Mouse (Mus musculus) hindbrain, embryonic 13.5 days (tissue): ENCODE data around the gene Hgd. TPM values are rescaled to one million over a fixed set of nuclear protein-coding genes. Genes with fewer than 3 reads are reported as not detected.

ENCODE experiments used
- ATAC-seq: fragments of 200-750 bp; cut with Nextera tagmentation; 2 replicates; pipeline ENCODE4 v1.8.0; 2017; ENCODE audit warnings: moderate TSS enrichment; ENCODE audit not compliant: low FRiP score
- H3K27ac ChIP-seq: fragments of 300-500 bp; sonication (generic); 2 replicates; pipeline ENCODE4 v1.5.1; 2015; ENCODE audit warnings: inconsistent platforms, mild to moderate bottlenecking, moderate library complexity
- H3K27me3 ChIP-seq: fragments of 300-500 bp; sonication (generic); 2 replicates; pipeline ENCODE4 v1.6.1; 2015; ENCODE audit warnings: mild to moderate bottlenecking, inconsistent platforms
- H3K36me3 ChIP-seq: fragments of 300-500 bp; sonication (generic); 2 replicates; pipeline ENCODE4 v1.6.1; 2015; ENCODE audit warnings: mild to moderate bottlenecking, inconsistent platforms
- H3K4me1 ChIP-seq: fragments of 300-500 bp; sonication (generic); replicated peaks from 2 replicates; pipeline ENCODE4 v1.6.1; 2015; ENCODE audit warnings: inconsistent platforms
- H3K4me2 ChIP-seq: fragments of 300-500 bp; sonication (generic); 2 replicates; pipeline ENCODE4 v1.6.1; 2015; ENCODE audit warnings: inconsistent platforms, mild to moderate bottlenecking, moderate library complexity
- H3K4me3 ChIP-seq: fragments of 300-500 bp; sonication (generic); 2 replicates; pipeline ENCODE4 v1.5.1; 2015; ENCODE audit warnings: mild to moderate bottlenecking, inconsistent platforms
- H3K9ac ChIP-seq: fragments of 300-500 bp; sonication (generic); 2 replicates; pipeline ENCODE4 v1.6.1; 2015; ENCODE audit warnings: mild to moderate bottlenecking, inconsistent platforms
- H3K9me3 ChIP-seq: fragments of 300-500 bp; sonication (generic); 2 replicates; pipeline ENCODE4 v1.6.1; 2016; ENCODE audit warnings: inconsistent platforms
- WGBS: fragments of 180-500 bp; shearing (Covaris S2); methylation state at CpG from one replicate; pipeline ENCODE4 v1.1.7; 2015; 5-methylcytosine and 5-hydroxymethylcytosine counted together
- polyA plus RNA-seq: library from polyadenylated mRNA; unstranded; fragments of >200 nt; fragmentation: Nextera tagmentation; extraction: Ambion mirVana; gene quantifications from 2 replicates; pipeline ENCODE4 v1.2.1, GENCODE M21; 2015

The Hgd gene
- polyA plus RNA-seq, result 0.22 TPM in 1 of 2 replicates, not detected in the other

GRCm38 (mm10) chr16:37579994-37580393 lies at the start of gene Hgd:
TSS of gene Hgd (plus strand) at chr16:37580153.
- H3K36me3 ChIP-seq, result no peaks in the 10 kb centered on the region
- ATAC-seq, result no peak
- 76% methylated on average over 4 of the region's 4 CpGs for WGBS

GRCm38 (mm10) chr16:37530170-37530569 lies 49.8 kb upstream of the Hgd start:
- H3K4me3 ChIP-seq, result no peak overlapping the region
- peaks cover 27% of the 10 kb centered on the region for H3K4me1 ChIP-seq
- no peak for ATAC-seq
- no peak overlapping the region for H3K9ac ChIP-seq
- H3K9me3 ChIP-seq, result no peaks in the 10 kb centered on the region
- WGBS, result 87% methylated on average over 6 of the region's 6 CpGs
- H3K27me3 ChIP-seq, result no peaks in the 10 kb centered on the region
- H3K27ac ChIP-seq, result no peak overlapping the region
- no peak overlapping the region for H3K4me2 ChIP-seq
- H3K36me3 ChIP-seq, result peaks cover 13% of the 10 kb centered on the region

More at GRCm38 (mm10) chr16:37579994-37580393, at the start of gene Hgd:
- Histone ChIP-seq H3K27ac (no peak within 1 kb of the TSS), H3K27me3 (no peaks in the 10 kb centered on the region), H3K4me1 (peaks cover 21% of the 10 kb centered on the region), H3K9me3 (no peaks in the 10 kb centered on the region), H3K9ac (no peak within 1 kb of the TSS), H3K4me3 (no peak within 1 kb of the TSS), H3K4me2 (no peak within 1 kb of the TSS)

GRCm38 (mm10) chr16:37532046-37532445 lies 47.9 kb upstream of the Hgd start:
- no peak for ATAC-seq
- Histone ChIP-seq H3K36me3 (peaks cover 18% of the 10 kb centered on the region), H3K9ac (no peak overlapping the region), H3K9me3 (no peaks in the 10 kb centered on the region), H3K4me1 (peaks cover 30% of the 10 kb centered on the region), H3K27me3 (no peaks in the 10 kb centered on the region), H3K4me2 (no peak overlapping the region), H3K27ac (no peak overlapping the region), H3K4me3 (no peak overlapping the region)
- WGBS, result 90% methylated on average over 1 of the region's 1 CpGs

- no peak for ATAC-seq
- H3K4me1 ChIP-seq, result peaks cover 41% of the 10 kb centered on the region
Observed at GRCm38 (mm10) chr16:37533369-37534068, 46.4 kb upstream of the Hgd start.

GRCm38 (mm10) chr16:37539240-37539610 lies 40.7 kb upstream of the Hgd start:
- Histone ChIP-seq H3K4me3 (peak overlapping the region; percentile 81), H3K27me3 (no peaks in the 10 kb centered on the region), H3K4me1 (peaks cover 31% of the 10 kb centered on the region), H3K4me2 (peak overlapping the region; percentile 75), H3K9me3 (no peaks in the 10 kb centered on the region), H3K36me3 (peaks cover 18% of the 10 kb centered on the region), H3K9ac (peak overlapping the region; percentile 97), H3K27ac (peak overlapping the region; percentile 93)
- WGBS, result under 1% methylated on average over 22 of the region's 22 CpGs
- ATAC-seq, result peak; percentile 53

More at GRCm38 (mm10) chr16:37533369-37534068, 46.4 kb upstream of the Hgd start:
- Histone ChIP-seq H3K27me3 (no peaks in the 10 kb centered on the region), H3K36me3 (peaks cover 18% of the 10 kb centered on the region), H3K9ac (no peak overlapping the region), H3K4me3 (no peak overlapping the region), H3K4me2 (no peak overlapping the region), H3K27ac (no peak overlapping the region), H3K9me3 (no peaks in the 10 kb centered on the region)
- WGBS, result 91% methylated on average over 8 of the region's 8 CpGs

GRCm38 (mm10) chr16:37539611-37540580 lies 40.1 kb upstream of the Hgd start, which contains the start of the genes Gtf2e1 and Rabl3:
TSS of gene Gtf2e1 (minus strand) at chr16:37539789.
TSS of gene Rabl3 (plus strand) at chr16:37539885.
- WGBS, result 2% methylated on average over 41 of the region's 41 CpGs
- Histone ChIP-seq H3K27ac (peak within 1 kb of the TSS; percentile 93), H3K36me3 (peaks cover 12% of the 10 kb centered on the region), H3K4me3 (peak within 1 kb of the TSS; percentile 81), H3K4me1 (peaks cover 26% of the 10 kb centered on the region), H3K9ac (peak within 1 kb of the TSS; percentile 97), H3K4me2 (peak within 1 kb of the TSS; percentile 75), H3K9me3 (no peaks in the 10 kb centered on the region), H3K27me3 (no peaks in the 10 kb centered on the region)
- ATAC-seq, result peak; percentile 99

- Histone ChIP-seq H3K9me3 (no peaks in the 10 kb centered on the region), H3K4me2 (peak overlapping the region; percentile 58), H3K9ac (peak overlapping the region; percentile 80; the same call in 1 of the 2 replicates), H3K4me1 (peaks cover 27% of the 10 kb centered on the region), H3K36me3 (peaks cover 6% of the 10 kb centered on the region), H3K27me3 (no peaks in the 10 kb centered on the region), H3K27ac (no peak overlapping the region), H3K4me3 (peak overlapping the region; percentile 81; the same call in 1 of the 2 replicates)
- WGBS, result 90% methylated on average over 6 of the region's 6 CpGs
- no peak for ATAC-seq
Observed at GRCm38 (mm10) chr16:37540776-37541175, 39.2 kb upstream of the Hgd start.

GRCm38 (mm10) chr16:37546312-37546711 lies 33.6 kb upstream of the Hgd start:
- Histone ChIP-seq H3K4me3 (no peak overlapping the region), H3K9ac (no peak overlapping the region), H3K27me3 (no peaks in the 10 kb centered on the region), H3K4me1 (peaks cover 14% of the 10 kb centered on the region; the same call in 1 of the 2 replicates), H3K27ac (peak overlapping the region; percentile 52), H3K36me3 (peaks cover 6% of the 10 kb centered on the region), H3K9me3 (no peaks in the 10 kb centered on the region), H3K4me2 (no peak overlapping the region)
- WGBS, result 73% methylated on average over 5 of the region's 5 CpGs
- ATAC-seq, result no peak

- Histone ChIP-seq H3K27me3 (no peaks in the 10 kb centered on the region), H3K27ac (no peak overlapping the region; the same call in 1 of the 2 replicates)
Observed at GRCm38 (mm10) chr16:37550266-37550665, 29.7 kb upstream of the Hgd start.

GRCm38 (mm10) chr16:37550981-37551380 lies 29.0 kb upstream of the Hgd start:
- Histone ChIP-seq H3K27me3 (no peaks in the 10 kb centered on the region), H3K4me2 (no peak overlapping the region), H3K36me3 (no peaks in the 10 kb centered on the region), H3K4me3 (no peak overlapping the region), H3K4me1 (peaks cover 11% of the 10 kb centered on the region; the same call in 1 of the 2 replicates), H3K9me3 (no peaks in the 10 kb centered on the region), H3K27ac (no peak overlapping the region), H3K9ac (no peak overlapping the region)
- no peak for ATAC-seq
- 79% methylated on average over 2 of the region's 2 CpGs for WGBS

More at GRCm38 (mm10) chr16:37550266-37550665, 29.7 kb upstream of the Hgd start:
- Histone ChIP-seq H3K4me3 (no peak overlapping the region), H3K4me1 (peaks cover 14% of the 10 kb centered on the region; the same call in 1 of the 2 replicates), H3K9me3 (no peaks in the 10 kb centered on the region), H3K9ac (no peak overlapping the region), H3K36me3 (no peaks in the 10 kb centered on the region), H3K4me2 (no peak overlapping the region)
- 45% methylated on average over 3 of the region's 3 CpGs for WGBS
- ATAC-seq, result no peak

- H3K4me1 ChIP-seq, result peaks cover 8% of the 10 kb centered on the region; the same call in 1 of the 2 replicates
Observed at GRCm38 (mm10) chr16:37552824-37553223, 27.1 kb upstream of the Hgd start.

GRCm38 (mm10) chr16:37562414-37562813 lies 17.5 kb upstream of the Hgd start:
- Histone ChIP-seq H3K27me3 (no peaks in the 10 kb centered on the region), H3K4me1 (peaks cover 7% of the 10 kb centered on the region; the same call in 1 of the 2 replicates), H3K27ac (no peak overlapping the region), H3K4me3 (no peak overlapping the region), H3K9me3 (no peaks in the 10 kb centered on the region), H3K36me3 (peaks cover 17% of the 10 kb centered on the region), H3K9ac (no peak overlapping the region), H3K4me2 (no peak overlapping the region)
- no peak for ATAC-seq
- WGBS, result 70% methylated on average over 6 of the region's 6 CpGs

More at GRCm38 (mm10) chr16:37552824-37553223, 27.1 kb upstream of the Hgd start:
- H3K4me2 ChIP-seq, result no peak overlapping the region
- H3K9ac ChIP-seq, result no peak overlapping the region
- H3K36me3 ChIP-seq, result peaks cover 12% of the 10 kb centered on the region
- WGBS, result 99% methylated on average over 3 of the region's 3 CpGs
- no peak overlapping the region for H3K4me3 ChIP-seq
- H3K9me3 ChIP-seq, result no peaks in the 10 kb centered on the region
- H3K27me3 ChIP-seq, result no peaks in the 10 kb centered on the region
- no peak overlapping the region for H3K27ac ChIP-seq
- no peak for ATAC-seq
